Mouse (Mus musculus): ENCODE results near the gene Samhd1.

- TF ChIP-seq CTCF (IDR thresholded peaks at IDR 0.05; ENCODE audit: insufficient read depth, low read length): no peak
- TF ChIP-seq POLR2A (IDR thresholded peaks at IDR 0.05; ENCODE audit: borderline replicate concordance, extremely low read depth, low read depth, low read length): no peak
These were observed 560 bp downstream of the Samhd1 start for GRCm38 (mm10) chr2:157134479-157134931.
